Mouse (Mus musculus) kidney, adult 2 months (tissue): ENCODE measurements around the gene Gm20379.

Source experiments
- CTCF ChIP-seq: fragments of 200-500 bp; conservative IDR thresholded peaks from 2 replicates; pipeline ENCODE4 v1.5.1; 2011; ENCODE audit warnings: low read depth, mild to moderate bottlenecking, control low read depth, low read length, moderate library complexity, mixed read lengths; ENCODE audit not compliant: insufficient read depth, insufficient read length
- POLR2A ChIP-seq: fragments of 200-500 bp; IDR thresholded peaks from one replicate; pipeline ENCODE4 v1.6.1; 2011; ENCODE audit warnings: low read depth, low read length, control low read depth

- peak; percentile 45; the same call in 1 of the 2 replicates for TF ChIP-seq CTCF
- no peak for TF ChIP-seq POLR2A
Observed at GRCm38 (mm10) chr13:92267076-92267475, 38.7 kb upstream of the Gm20379 start.
